Mouse (Mus musculus): ENCODE measurements around the gene Hyou1. TPM values are rescaled to one million over a fixed set of nuclear protein-coding genes. Genes with fewer than 3 reads are reported as not detected.
"Not testable (repeated sequence)": the region's sequence is repeated elsewhere in the genome, so short reads cannot be mapped to it uniquely, and the experiment has no call there.

The Hyou1 gene
- total and polyA plus RNA-seq, 2 experiments: 87.8 to 111 TPM

- Histone ChIP-seq H3K36me3 (ENCODE audit: control insufficient read depth, insufficient read depth, low read length) (peaks cover 24% of the 10 kb centered on the region; the same call in 1 of the 2 replicates), H3K79me2 (ENCODE audit: control insufficient read depth, insufficient read depth, low read length) (no peaks in the 10 kb centered on the region; the same call in 1 of the 2 replicates), H3K27ac (replicated peaks; ENCODE audit: insufficient read depth, low read depth, low read length) (peak overlapping the region; percentile 62), H3K4me3 (ENCODE audit: insufficient read depth, low read depth, low read length) (peak overlapping the region; percentile 75), H3K9ac (ENCODE audit: low read depth, low read length) (peak overlapping the region; percentile 91), H3K27me3 (ENCODE audit: control insufficient read depth, insufficient read depth, low read length) (no peaks in the 10 kb centered on the region), H3K4me1 (ENCODE audit: control insufficient read depth, insufficient read depth, low read length) (peaks cover 6% of the 10 kb centered on the region)
- WGBS: under 1% methylated on average over 46 of the region's 50 CpGs
- DNase-seq (ENCODE audit: extremely low read depth, low read depth, low spot score): peak; percentile 68
- TF ChIP-seq POLR2A (IDR thresholded peaks at IDR 0.05; ENCODE audit: extremely low read depth, insufficient read depth, low read length): no peak
- no peak for TF ChIP-seq CTCF (IDR thresholded peaks at IDR 0.05; ENCODE audit: low read depth, low read length)
Measured at GRCm38 (mm10) chr9:44335331-44336092, 43.8 kb upstream of the Hyou1 start.

- Histone ChIP-seq H3K36me3 (ENCODE audit: control insufficient read depth, insufficient read depth, low read length) (peaks cover 21% of the 10 kb centered on the region; the same call in 1 of the 2 replicates), H3K9ac (ENCODE audit: low read depth, low read length) (peak overlapping the region; percentile 55; the same call in 1 of the 2 replicates), H3K4me3 (ENCODE audit: insufficient read depth, low read depth, low read length) (no peak overlapping the region), H3K27ac (replicated peaks; ENCODE audit: insufficient read depth, low read depth, low read length) (no peak overlapping the region), H3K79me2 (ENCODE audit: control insufficient read depth, insufficient read depth, low read length) (no peaks in the 10 kb centered on the region; the same call in 1 of the 2 replicates), H3K27me3 (ENCODE audit: control insufficient read depth, insufficient read depth, low read length) (no peaks in the 10 kb centered on the region), H3K4me1 (ENCODE audit: control insufficient read depth, insufficient read depth, low read length) (peaks cover 6% of the 10 kb centered on the region)
- WGBS: 16% methylated on average over 5 of the region's 5 CpGs
- no peak for DNase-seq (ENCODE audit: extremely low read depth, low read depth, low spot score)
- TF ChIP-seq CTCF (IDR thresholded peaks at IDR 0.05; ENCODE audit: low read depth, low read length) (no peak), POLR2A (IDR thresholded peaks at IDR 0.05; ENCODE audit: extremely low read depth, insufficient read depth, low read length) (no peak)
Measured at GRCm38 (mm10) chr9:44336093-44336406, 43.2 kb upstream of the Hyou1 start.

- H3K27me3 ChIP-seq (ENCODE audit: control insufficient read depth, insufficient read depth, low read length); H3K27ac ChIP-seq (replicated peaks; ENCODE audit: insufficient read depth, low read depth, low read length); H3K79me2 ChIP-seq (ENCODE audit: control insufficient read depth, insufficient read depth, low read length); H3K4me1 ChIP-seq (ENCODE audit: control insufficient read depth, insufficient read depth, low read length); H3K9ac ChIP-seq (ENCODE audit: low read depth, low read length); H3K4me3 ChIP-seq (ENCODE audit: insufficient read depth, low read depth, low read length); DNase-seq (ENCODE audit: extremely low read depth, low read depth, low spot score): not testable (repeated sequence)
- WGBS: 53% methylated on average over 4 of the region's 4 CpGs
- H3K36me3 ChIP-seq (ENCODE audit: control insufficient read depth, insufficient read depth, low read length): peaks cover 20% of the 10 kb centered on the region; the same call in 1 of the 2 replicates
Measured at GRCm38 (mm10) chr9:44336513-44336912, 42.8 kb upstream of the Hyou1 start.

- TF ChIP-seq POLR2A (IDR thresholded peaks at IDR 0.05; ENCODE audit: extremely low read depth, insufficient read depth, low read length) (no peak), CTCF (IDR thresholded peaks at IDR 0.05; ENCODE audit: low read depth, low read length) (no peak)
- H3K27ac ChIP-seq (replicated peaks; ENCODE audit: insufficient read depth, low read depth, low read length): no peak overlapping the region
- H3K27me3 ChIP-seq (ENCODE audit: control insufficient read depth, insufficient read depth, low read length): no peaks in the 10 kb centered on the region
- DNase-seq (ENCODE audit: extremely low read depth, low read depth, low spot score): no peak
- peaks cover 6% of the 10 kb centered on the region for H3K4me1 ChIP-seq (ENCODE audit: control insufficient read depth, insufficient read depth, low read length)
- H3K36me3 ChIP-seq (ENCODE audit: control insufficient read depth, insufficient read depth, low read length): peaks cover 15% of the 10 kb centered on the region; the same call in 1 of the 2 replicates
- no peak overlapping the region for H3K9ac ChIP-seq (ENCODE audit: low read depth, low read length)
- 91% methylated on average over 3 of the region's 3 CpGs for WGBS
- H3K79me2 ChIP-seq (ENCODE audit: control insufficient read depth, insufficient read depth, low read length): 0 out of 2 replicates have a peak, but pooled peaks cover 4% of the 10 kb centered on the region
- H3K4me3 ChIP-seq (ENCODE audit: insufficient read depth, low read depth, low read length): no peak overlapping the region
Measured at GRCm38 (mm10) chr9:44336964-44337363, 42.3 kb upstream of the Hyou1 start.

- no peak overlapping the region for H3K27ac ChIP-seq (replicated peaks; ENCODE audit: insufficient read depth, low read depth, low read length)
Measured at GRCm38 (mm10) chr9:44337436-44338169, 41.7 kb upstream of the Hyou1 start.

More at GRCm38 (mm10) chr9:44337436-44338169, 41.7 kb upstream of the Hyou1 start:
- peaks cover 13% of the 10 kb centered on the region; the same call in 1 of the 2 replicates for H3K36me3 ChIP-seq (ENCODE audit: control insufficient read depth, insufficient read depth, low read length)
- no peaks in the 10 kb centered on the region for H3K27me3 ChIP-seq (ENCODE audit: control insufficient read depth, insufficient read depth, low read length)
- no peak for DNase-seq (ENCODE audit: extremely low read depth, low read depth, low spot score)
- WGBS: 91% methylated on average over 9 of the region's 9 CpGs
- peaks cover 9% of the 10 kb centered on the region; the same call in 1 of the 2 replicates for H3K79me2 ChIP-seq (ENCODE audit: control insufficient read depth, insufficient read depth, low read length)
- H3K9ac ChIP-seq (ENCODE audit: low read depth, low read length): no peak overlapping the region
- no peak overlapping the region for H3K4me3 ChIP-seq (ENCODE audit: insufficient read depth, low read depth, low read length)
- TF ChIP-seq CTCF (IDR thresholded peaks at IDR 0.05; ENCODE audit: low read depth, low read length) (no peak), POLR2A (IDR thresholded peaks at IDR 0.05; ENCODE audit: extremely low read depth, insufficient read depth, low read length) (no peak)
- H3K4me1 ChIP-seq (ENCODE audit: control insufficient read depth, insufficient read depth, low read length): peaks cover 10% of the 10 kb centered on the region

Measured in liver, adult 2 months (tissue).